Mouse (Mus musculus): ENCODE data around the gene Gpr1. TPM values are rescaled to one million over a fixed set of nuclear protein-coding genes. Genes with fewer than 3 reads are reported as not detected.

Gene Gpr1
- 0.15 and 0.17 TPM in 2 replicates for polyA plus RNA-seq (2015; fragmentation: Nextera tagmentation; extraction: Ambion mirVana)

GRCm38 (mm10) chr1:63214271-63214558, at the start of gene Gpr1:
TSS of gene Gpr1 (minus strand) at chr1:63214543.
- DNase-seq (ENCODE audit: low spot score) (no peak), ATAC-seq (replicated peaks; ENCODE audit: low FRiP score, low read depth) (no peak)
- H3K9me3 ChIP-seq (replicated peaks; ENCODE audit: low read length), result no peaks in the 10 kb centered on the region
- H3K9ac ChIP-seq (ENCODE audit: low read depth, low read length), result no peak within 1 kb of the TSS
- no peak for TF ChIP-seq CTCF (IDR thresholded peaks at IDR 0.05; ENCODE audit: low read depth)
- no peaks in the 10 kb centered on the region for H3K36me3 ChIP-seq (ENCODE audit: insufficient read depth, low read length)
- 0 out of 2 replicates have a peak, but pooled peaks cover 7% of the 10 kb centered on the region for H3K4me1 ChIP-seq (replicated peaks; ENCODE audit: insufficient read depth, low read length)
- H3K27me3 ChIP-seq (ENCODE audit: insufficient read depth, low read length), result no peaks in the 10 kb centered on the region
- 44% methylated on average over 3 of the region's 3 CpGs for WGBS
- H3K27ac ChIP-seq, result no peak within 1 kb of the TSS
- H3K4me3 ChIP-seq (replicated peaks; ENCODE audit: low read depth, low read length), result no peak within 1 kb of the TSS
- peak within 1 kb of the TSS; percentile 41 for H3K4me2 ChIP-seq (ENCODE audit: low read length)

GRCm38 (mm10) chr1:63263671-63264070, 49.3 kb upstream of the Gpr1 start:
- no peak overlapping the region for H3K27ac ChIP-seq
- no peak overlapping the region for H3K4me2 ChIP-seq (ENCODE audit: low read length)
- H3K4me1 ChIP-seq (replicated peaks; ENCODE audit: insufficient read depth, low read length), result no peaks in the 10 kb centered on the region
- TF ChIP-seq CTCF (IDR thresholded peaks at IDR 0.05; ENCODE audit: low read depth), result no peak
- 51% methylated on average over 11 of the region's 11 CpGs for WGBS
- H3K27me3 ChIP-seq (ENCODE audit: insufficient read depth, low read length), result peaks cover 56% of the 10 kb centered on the region
- DNase-seq (ENCODE audit: low spot score), result no peak
- no peak for ATAC-seq (replicated peaks; ENCODE audit: low FRiP score, low read depth)
- H3K4me3 ChIP-seq (replicated peaks; ENCODE audit: low read depth, low read length), result no peak overlapping the region
- no peaks in the 10 kb centered on the region for H3K9me3 ChIP-seq (replicated peaks; ENCODE audit: low read length)
- H3K36me3 ChIP-seq (ENCODE audit: insufficient read depth, low read length), result no peaks in the 10 kb centered on the region
- no peak overlapping the region for H3K9ac ChIP-seq (ENCODE audit: low read depth, low read length)

GRCm38 (mm10) chr1:63261041-63261590, 46.8 kb upstream of the Gpr1 start:
- DNase-seq (ENCODE audit: low spot score) (no peak), ATAC-seq (replicated peaks; ENCODE audit: low FRiP score, low read depth) (no peak)
- H3K9ac ChIP-seq (ENCODE audit: low read depth, low read length), result no peak overlapping the region
- 52% methylated on average over 17 of the region's 17 CpGs for whole genome bisulfite sequencing
- H3K4me2 ChIP-seq (ENCODE audit: low read length), result no peak overlapping the region
- H3K4me3 ChIP-seq (replicated peaks; ENCODE audit: low read depth, low read length), result no peak overlapping the region
- H3K27ac ChIP-seq, result no peak overlapping the region
- H3K27me3 ChIP-seq (ENCODE audit: insufficient read depth, low read length), result peaks cover 69% of the 10 kb centered on the region
- H3K4me1 ChIP-seq (replicated peaks; ENCODE audit: insufficient read depth, low read length), result no peaks in the 10 kb centered on the region
- TF ChIP-seq CTCF (IDR thresholded peaks at IDR 0.05; ENCODE audit: low read depth), result no peak
- no peaks in the 10 kb centered on the region for H3K9me3 ChIP-seq (replicated peaks; ENCODE audit: low read length)
- no peaks in the 10 kb centered on the region for H3K36me3 ChIP-seq (ENCODE audit: insufficient read depth, low read length)

- TF ChIP-seq CTCF (IDR thresholded peaks at IDR 0.05; ENCODE audit: low read depth), result no peak
- Histone ChIP-seq H3K27me3 (ENCODE audit: insufficient read depth, low read length) (peaks cover 73% of the 10 kb centered on the region), H3K4me1 (replicated peaks; ENCODE audit: insufficient read depth, low read length) (no peaks in the 10 kb centered on the region), H3K9ac (ENCODE audit: low read depth, low read length) (no peak overlapping the region), H3K27ac (no peak overlapping the region), H3K4me2 (ENCODE audit: low read length) (no peak overlapping the region), H3K9me3 (replicated peaks; ENCODE audit: low read length) (no peaks in the 10 kb centered on the region), H3K4me3 (replicated peaks; ENCODE audit: low read depth, low read length) (no peak overlapping the region), H3K36me3 (ENCODE audit: insufficient read depth, low read length) (no peaks in the 10 kb centered on the region)
- ATAC-seq (replicated peaks; ENCODE audit: low FRiP score, low read depth), result no peak
- no peak for DNase-seq (ENCODE audit: low spot score)
- WGBS, result 50% methylated on average over 5 of the region's 5 CpGs
Measured at GRCm38 (mm10) chr1:63260742-63261033, 46.3 kb upstream of the Gpr1 start.

- Histone ChIP-seq H3K27me3 (ENCODE audit: insufficient read depth, low read length) (peaks cover 74% of the 10 kb centered on the region), H3K9me3 (replicated peaks; ENCODE audit: low read length) (no peaks in the 10 kb centered on the region), H3K4me2 (ENCODE audit: low read length) (no peak overlapping the region), H3K9ac (ENCODE audit: low read depth, low read length) (no peak overlapping the region), H3K4me3 (replicated peaks; ENCODE audit: low read depth, low read length) (no peak overlapping the region), H3K4me1 (replicated peaks; ENCODE audit: insufficient read depth, low read length) (no peaks in the 10 kb centered on the region), H3K27ac (no peak overlapping the region), H3K36me3 (ENCODE audit: insufficient read depth, low read length) (no peaks in the 10 kb centered on the region)
- whole genome bisulfite sequencing, result 45% methylated on average over 17 of the region's 17 CpGs
- no peak for DNase-seq (ENCODE audit: low spot score)
- ATAC-seq (replicated peaks; ENCODE audit: low FRiP score, low read depth), result no peak
- no peak for TF ChIP-seq CTCF (IDR thresholded peaks at IDR 0.05; ENCODE audit: low read depth)
Measured at GRCm38 (mm10) chr1:63259916-63260741, 45.8 kb upstream of the Gpr1 start.

GRCm38 (mm10) chr1:63259271-63259830, 45.0 kb upstream of the Gpr1 start:
- no peak for DNase-seq (ENCODE audit: low spot score)
- no peak for TF ChIP-seq CTCF (IDR thresholded peaks at IDR 0.05; ENCODE audit: low read depth)
- no peaks in the 10 kb centered on the region for H3K36me3 ChIP-seq (ENCODE audit: insufficient read depth, low read length)
- no peak overlapping the region for H3K4me3 ChIP-seq (replicated peaks; ENCODE audit: low read depth, low read length)
- no peak for ATAC-seq (replicated peaks; ENCODE audit: low FRiP score, low read depth)
- peaks cover 74% of the 10 kb centered on the region for H3K27me3 ChIP-seq (ENCODE audit: insufficient read depth, low read length)
- no peaks in the 10 kb centered on the region for H3K4me1 ChIP-seq (replicated peaks; ENCODE audit: insufficient read depth, low read length)
- no peak overlapping the region for H3K9ac ChIP-seq (ENCODE audit: low read depth, low read length)
- H3K9me3 ChIP-seq (replicated peaks; ENCODE audit: low read length), result no peaks in the 10 kb centered on the region
- no peak overlapping the region for H3K27ac ChIP-seq
- WGBS, result 44% methylated on average over 11 of the region's 11 CpGs
- no peak overlapping the region for H3K4me2 ChIP-seq (ENCODE audit: low read length)
